Mouse (Mus musculus) heart, embryonic 11.5 days (tissue): ENCODE measurements at regions not wholly inside any gene's neighbourhood (a gene's known extent, or its start where the extent isn't known, plus 50 kb on each side); places are given as distances from the start of the nearest gene placed in this dataset.

ENCODE experiments used
- ATAC-seq: fragments of 200-750 bp; cut with Nextera tagmentation; replicated peaks from 2 replicates; pipeline ENCODE4 v1.8.0; 2017; ENCODE audit warnings: moderate library complexity; ENCODE audit not compliant: insufficient number of reproducible peaks, low FRiP score, low TSS enrichment
- H3K27ac ChIP-seq: fragments of 300-500 bp; sonication (generic); 2 replicates; pipeline ENCODE4 v1.5.1; 2014; ENCODE audit warnings: mild to moderate bottlenecking, low read depth, low read length
- H3K27me3 ChIP-seq: fragments of 300-500 bp; sonication (generic); 2 replicates; pipeline ENCODE4 v1.6.1; 2014; ENCODE audit warnings: mild to moderate bottlenecking, low read length, mixed read lengths; ENCODE audit not compliant: control insufficient read depth, insufficient read depth
- H3K36me3 ChIP-seq: fragments of 300-500 bp; sonication (generic); 2 replicates; pipeline ENCODE4 v1.6.1; 2014; ENCODE audit warnings: mild to moderate bottlenecking, low read length, moderate library complexity, mixed read lengths; ENCODE audit not compliant: control insufficient read depth, insufficient read depth
- H3K4me1 ChIP-seq: fragments of 300-500 bp; sonication (generic); 2 replicates; pipeline ENCODE4 v1.6.1; 2014; ENCODE audit warnings: low read length; ENCODE audit not compliant: control insufficient read depth, insufficient read depth
- H3K4me2 ChIP-seq: fragments of 300-500 bp; sonication (generic); 2 replicates; pipeline ENCODE4 v1.6.1; 2014; ENCODE audit warnings: mild to moderate bottlenecking, moderate library complexity
- H3K4me3 ChIP-seq: fragments of 300-500 bp; sonication (generic); 2 replicates; pipeline ENCODE4 v1.5.1; 2014; ENCODE audit warnings: low read depth, low read length
- H3K9ac ChIP-seq: fragments of 300-500 bp; sonication (generic); 2 replicates; pipeline ENCODE4 v1.6.1; 2014; ENCODE audit warnings: mild to moderate bottlenecking, low read depth, low read length, moderate library complexity
- H3K9me3 ChIP-seq: fragments of 300-500 bp; sonication (generic); replicated peaks from 2 replicates; pipeline ENCODE4 v1.6.1; 2016; ENCODE audit warnings: low read length; ENCODE audit not compliant: control insufficient read depth
- WGBS: fragments of 180-500 bp; shearing (Covaris S2); extraction: QIAGEN DNeasy Blood & Tissue Kit; methylation state at CpG from one replicate; pipeline ENCODE4 v1.1.7; 2014; ENCODE audit not compliant: insufficient replicate concordance; 5-methylcytosine and 5-hydroxymethylcytosine counted together

- Histone ChIP-seq H3K36me3 (no peaks in the 10 kb centered on the region), H3K4me1 (no peaks in the 10 kb centered on the region), H3K27me3 (no peaks in the 10 kb centered on the region), H3K9me3 (no peaks in the 10 kb centered on the region), H3K4me3 (no peak overlapping the region), H3K4me2 (no peak overlapping the region), H3K9ac (no peak overlapping the region), H3K27ac (no peak overlapping the region)
- 76% methylated on average over 3 of the region's 3 CpGs for WGBS
- no peak for ATAC-seq
Observed at GRCm38 (mm10) chr9:101615176-101615575, 246.5 kb upstream of the 9630041A04Rik start.

- no peaks in the 10 kb centered on the region for H3K9me3 ChIP-seq
- H3K27me3 ChIP-seq = no peaks in the 10 kb centered on the region
- ATAC-seq = no peak
- H3K9ac ChIP-seq = no peak overlapping the region
- H3K27ac ChIP-seq = no peak overlapping the region
- H3K4me2 ChIP-seq = no peak overlapping the region
- no peaks in the 10 kb centered on the region for H3K4me1 ChIP-seq
- WGBS = 48% methylated on average over 3 of the region's 3 CpGs
- H3K4me3 ChIP-seq = no peak overlapping the region
- no peaks in the 10 kb centered on the region for H3K36me3 ChIP-seq
Observed at GRCm38 (mm10) chr9:101613933-101614332, 247.7 kb upstream of the 9630041A04Rik start.

DNA sequence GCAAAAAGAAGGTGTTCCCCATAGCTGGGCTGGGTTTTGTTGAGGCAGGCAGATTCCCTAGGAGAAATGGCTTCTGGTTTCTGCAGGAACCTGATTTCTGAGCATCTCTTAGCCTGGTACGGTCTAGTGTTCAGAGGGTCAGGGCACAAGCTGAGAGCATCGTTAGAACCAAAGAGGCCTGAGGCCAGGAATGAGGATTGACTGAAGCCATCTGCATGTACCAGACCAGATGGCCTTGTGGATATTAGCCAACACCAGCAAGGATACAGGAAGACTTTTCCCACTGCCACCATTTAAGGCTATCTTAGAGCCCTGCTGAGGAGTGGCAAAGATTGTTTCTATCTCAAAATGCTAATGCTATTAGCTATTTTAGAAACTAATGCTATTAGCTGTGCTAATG, 248.2 kb upstream of the 9630041A04Rik start:
- Histone ChIP-seq H3K9me3 (no peaks in the 10 kb centered on the region), H3K4me1 (no peaks in the 10 kb centered on the region), H3K4me3 (no peak overlapping the region), H3K27me3 (no peaks in the 10 kb centered on the region), H3K36me3 (no peaks in the 10 kb centered on the region), H3K27ac (no peak overlapping the region), H3K9ac (no peak overlapping the region), H3K4me2 (no peak overlapping the region)
- ATAC-seq = no peak
- WGBS = 58% methylated on average over 2 of the region's 2 CpGs

GRCm38 (mm10) chr9:101612971-101613370, 248.7 kb upstream of the 9630041A04Rik start:
- 79% methylated on average over 5 of the region's 5 CpGs for WGBS
- Histone ChIP-seq H3K4me3 (no peak overlapping the region), H3K9me3 (no peaks in the 10 kb centered on the region), H3K4me1 (no peaks in the 10 kb centered on the region), H3K36me3 (no peaks in the 10 kb centered on the region), H3K4me2 (no peak overlapping the region), H3K27me3 (no peaks in the 10 kb centered on the region), H3K27ac (no peak overlapping the region), H3K9ac (no peak overlapping the region)
- ATAC-seq = no peak

DNA sequence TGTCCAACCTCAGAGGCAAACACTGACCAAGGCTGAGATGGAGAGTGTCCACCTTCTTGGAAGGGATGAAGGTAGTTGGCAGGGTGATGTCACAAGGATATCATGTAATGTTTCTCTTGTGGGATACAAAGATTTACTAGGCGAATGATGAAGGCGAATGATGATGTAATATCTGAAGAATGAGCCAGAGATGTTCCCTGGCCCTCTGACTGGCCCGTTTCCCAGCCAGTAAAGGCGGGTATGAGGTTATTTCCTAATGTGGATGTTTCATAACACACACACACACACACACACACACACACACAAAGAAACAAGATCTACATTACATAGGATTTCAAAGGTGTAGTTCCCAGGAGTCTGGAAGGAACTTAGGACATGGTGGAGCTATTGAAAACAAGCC, 249.1 kb upstream of the 9630041A04Rik start:
- no peak for ATAC-seq
- 70% methylated on average over 4 of the region's 4 CpGs for WGBS
- Histone ChIP-seq H3K4me1 (no peaks in the 10 kb centered on the region), H3K4me3 (no peak overlapping the region), H3K4me2 (no peak overlapping the region), H3K27me3 (no peaks in the 10 kb centered on the region), H3K36me3 (no peaks in the 10 kb centered on the region), H3K9me3 (no peaks in the 10 kb centered on the region), H3K9ac (no peak overlapping the region), H3K27ac (no peak overlapping the region)

DNA sequence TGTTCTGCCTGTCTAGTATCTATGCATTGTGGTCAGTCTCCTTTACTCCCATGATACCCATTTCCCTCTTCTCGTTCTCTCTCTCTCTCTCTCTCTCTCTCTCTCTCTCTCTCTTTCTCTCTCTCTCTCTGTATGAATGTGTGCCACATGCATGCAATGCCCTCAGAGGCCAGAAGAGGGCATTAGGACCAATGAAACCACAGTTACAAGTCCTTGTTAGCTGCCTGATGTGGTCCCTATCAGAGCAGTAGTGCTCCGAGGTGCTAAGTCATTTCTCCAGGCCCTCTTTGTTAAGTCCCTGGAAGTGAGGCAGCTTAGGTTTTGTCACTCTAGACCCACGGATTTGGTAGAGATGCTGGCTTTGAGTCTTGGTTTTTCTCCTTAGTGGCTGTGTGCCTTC, 250.2 kb upstream of the 9630041A04Rik start:
- Histone ChIP-seq H3K27me3 (no peaks in the 10 kb centered on the region), H3K4me3 (no peak overlapping the region), H3K27ac (no peak overlapping the region), H3K4me2 (no peak overlapping the region), H3K9ac (no peak overlapping the region), H3K9me3 (no peaks in the 10 kb centered on the region), H3K36me3 (no peaks in the 10 kb centered on the region), H3K4me1 (no peaks in the 10 kb centered on the region)
- no peak for ATAC-seq
- 31% methylated on average over 3 of the region's 3 CpGs for WGBS

GRCm38 (mm10) chr9:101610806-101611443, 250.7 kb upstream of the 9630041A04Rik start:
- Histone ChIP-seq H3K4me1 (no peaks in the 10 kb centered on the region), H3K9me3 (no peaks in the 10 kb centered on the region), H3K27ac (no peak overlapping the region), H3K4me3 (no peak overlapping the region), H3K9ac (no peak overlapping the region), H3K36me3 (no peaks in the 10 kb centered on the region), H3K4me2 (no peak overlapping the region), H3K27me3 (no peaks in the 10 kb centered on the region)
- ATAC-seq = no peak
- 69% methylated on average over 8 of the region's 8 CpGs for WGBS

GRCm38 (mm10) chr9:101610338-101610737, 251.3 kb upstream of the 9630041A04Rik start:
- no peak overlapping the region for H3K27ac ChIP-seq
- WGBS = 73% methylated on average over 4 of the region's 4 CpGs
- H3K4me1 ChIP-seq = no peaks in the 10 kb centered on the region
- no peaks in the 10 kb centered on the region for H3K36me3 ChIP-seq
- H3K27me3 ChIP-seq = no peaks in the 10 kb centered on the region
- H3K9ac ChIP-seq = no peak overlapping the region
- no peak overlapping the region for H3K4me3 ChIP-seq
- H3K9me3 ChIP-seq = no peaks in the 10 kb centered on the region
- no peak for ATAC-seq
- H3K4me2 ChIP-seq = no peak overlapping the region

- WGBS = 66% methylated on average over 6 of the region's 6 CpGs
- Histone ChIP-seq H3K27ac (no peak overlapping the region), H3K4me2 (no peak overlapping the region), H3K4me3 (no peak overlapping the region), H3K27me3 (no peaks in the 10 kb centered on the region), H3K4me1 (no peaks in the 10 kb centered on the region), H3K9ac (no peak overlapping the region), H3K36me3 (no peaks in the 10 kb centered on the region), H3K9me3 (no peaks in the 10 kb centered on the region)
- no peak for ATAC-seq
Observed at GRCm38 (mm10) chr9:101602799-101603198, 258.8 kb upstream of the 9630041A04Rik start.
